ENCODE assay signal across 8 mouse cellular contexts in genomic region chr10:19188082-19188742, GRCm38 (mm10).
A peak's percentile ranks its signal among the peaks of the same experiment; 100 is the strongest.
DNase-seq lines count a peak whose midpoint lies in the region; ATAC-seq and TF ChIP-seq lines count a peak whose summit lies in the region.

No protein-coding gene starts in this region.

- no peak for ATAC-seq in neural tube, embryonic 11.5 days (ENCODE audit: insufficient read depth, low FRiP score, low TSS enrichment)
- no peak for ATAC-seq in erythroblast, adult 5-6 weeks (replicated peaks; ENCODE audit: low FRiP score, poor library complexity, severe bottlenecking)

- no peak for TF ChIP-seq POLR2A in lung, adult 2 months (IDR thresholded peaks at IDR 0.05; ENCODE audit: borderline replicate concordance, extremely low read depth, low read depth, low read length)
- no peak for TF ChIP-seq POLR2A in brain, embryonic 14.5 days (IDR thresholded peaks at IDR 0.05; ENCODE audit: borderline replicate concordance, extremely low read depth, insufficient read depth, insufficient read length, poor library complexity, severe bottlenecking)

- no peak overlapping the region for H3K27ac ChIP-seq in neural tube, embryonic 11.5 days (ENCODE audit: low read depth, low read length)

- peak overlapping the region; percentile 14 for H3K4me2 ChIP-seq in neural tube, embryonic 11.5 days (ENCODE audit: low read depth)

- 24% methylated on average over 13 of the region's 13 CpGs for WGBS in lung, adult 2 months
- 24% methylated on average over 13 of the region's 13 CpGs for WGBS in neural tube, embryonic 11.5 days

- DNase-seq in lung, adult 2 months = no peak
- no peak for DNase-seq in lung, adult 18-20 months
- DNase-seq in brain, embryonic 14.5 days (ENCODE audit: low read depth) = peak; percentile 69
- DNase-seq in induced T-regulatory cell, adult 2 months (ENCODE audit: low read depth) = peak; percentile 94
- DNase-seq in neural tube, embryonic 11.5 days (ENCODE audit: low spot score) = peak; percentile 33
- DNase-seq in urinary bladder, postnatal 4 days (ENCODE audit: low spot score in 2 of 2) = no peak
- DNase-seq in adrenal gland, postnatal 36 days = no peak

- peaks cover 5% of the 10 kb centered on the region for H3K4me1 ChIP-seq in lung, adult 2 months (ENCODE audit: control insufficient read depth, insufficient read depth, low read length)
- H3K4me1 ChIP-seq in neural tube, embryonic 11.5 days (ENCODE audit: control insufficient read depth, insufficient read depth, low read length) = no peaks in the 10 kb centered on the region

- peak overlapping the region; percentile 16 for H3K4me3 ChIP-seq in lung, adult 2 months (replicated peaks; ENCODE audit: extremely low read depth, low read depth, low read length)
- no peak overlapping the region for H3K4me3 ChIP-seq in neural tube, embryonic 11.5 days (ENCODE audit: low read depth, low read length)

- H3K36me3 ChIP-seq in neural tube, embryonic 11.5 days (ENCODE audit: control insufficient read depth, insufficient read depth, low read length) = no peaks in the 10 kb centered on the region

- no peaks in the 10 kb centered on the region for H3K27me3 ChIP-seq in neural tube, embryonic 11.5 days (ENCODE audit: control insufficient read depth, insufficient read depth, low read length)

- peak overlapping the region; percentile 28; the same call in 1 of the 2 replicates for H3K9ac ChIP-seq in neural tube, embryonic 11.5 days (ENCODE audit: low read length)

- H3K9me3 ChIP-seq in neural tube, embryonic 11.5 days (ENCODE audit: control insufficient read depth, low read length) = no peaks in the 10 kb centered on the region

- TF ChIP-seq CTCF in lung, adult 2 months (IDR thresholded peaks at IDR 0.05; ENCODE audit: insufficient read depth, low read length) = no peak
- no peak for TF ChIP-seq CTCF in brain, embryonic 14.5 days (IDR thresholded peaks at IDR 0.05; ENCODE audit: borderline replicate concordance, extremely low read depth, insufficient read depth, insufficient read length)

Comparison
In these comparisons a context has a peak if more than half of its experiments do, and no peak if none do; other contexts are left out.
1. DNase-seq: peak in brain, embryonic 14.5 days (single experiment), induced T-regulatory cell, adult 2 months (single experiment) and neural tube, embryonic 11.5 days (single experiment); none in lung, adult 2 months (single experiment), lung, adult 18-20 months (0 of 2), urinary bladder, postnatal 4 days (0 of 2) and adrenal gland, postnatal 36 days (0 of 2).